Mouse (Mus musculus) layer of hippocampus, adult 11-12 months (tissue): Measurements from ENCODE around the gene Igfbp5.

ENCODE experiments used
- DNase-seq: peaks from one replicate; pipeline ENCODE4 v3.0.0; 2022; ENCODE audit warnings: low spot score

The Igfbp5 gene

DNA sequence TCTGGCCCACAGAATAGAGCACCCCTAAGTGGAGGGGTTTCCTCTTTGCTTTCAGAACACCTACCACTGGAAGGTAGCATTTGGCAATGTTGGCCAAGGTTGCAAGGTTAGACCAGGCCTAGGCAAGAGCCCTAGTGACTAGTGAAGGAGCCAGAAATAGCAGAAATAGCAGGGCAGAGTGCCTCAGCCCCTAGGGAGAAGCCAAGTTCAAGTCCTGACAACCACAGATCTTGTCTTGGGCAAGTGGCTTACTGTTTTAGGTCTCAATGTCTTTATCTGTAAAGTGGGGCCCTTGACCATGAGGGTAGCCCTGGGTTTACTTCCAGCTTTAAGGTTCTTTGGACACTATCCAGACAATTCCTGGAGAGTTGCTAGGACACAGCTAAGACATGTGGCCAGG lies 5.4 kb downstream of the Igfbp5 start:
- DNase-seq: no peak

DNA sequence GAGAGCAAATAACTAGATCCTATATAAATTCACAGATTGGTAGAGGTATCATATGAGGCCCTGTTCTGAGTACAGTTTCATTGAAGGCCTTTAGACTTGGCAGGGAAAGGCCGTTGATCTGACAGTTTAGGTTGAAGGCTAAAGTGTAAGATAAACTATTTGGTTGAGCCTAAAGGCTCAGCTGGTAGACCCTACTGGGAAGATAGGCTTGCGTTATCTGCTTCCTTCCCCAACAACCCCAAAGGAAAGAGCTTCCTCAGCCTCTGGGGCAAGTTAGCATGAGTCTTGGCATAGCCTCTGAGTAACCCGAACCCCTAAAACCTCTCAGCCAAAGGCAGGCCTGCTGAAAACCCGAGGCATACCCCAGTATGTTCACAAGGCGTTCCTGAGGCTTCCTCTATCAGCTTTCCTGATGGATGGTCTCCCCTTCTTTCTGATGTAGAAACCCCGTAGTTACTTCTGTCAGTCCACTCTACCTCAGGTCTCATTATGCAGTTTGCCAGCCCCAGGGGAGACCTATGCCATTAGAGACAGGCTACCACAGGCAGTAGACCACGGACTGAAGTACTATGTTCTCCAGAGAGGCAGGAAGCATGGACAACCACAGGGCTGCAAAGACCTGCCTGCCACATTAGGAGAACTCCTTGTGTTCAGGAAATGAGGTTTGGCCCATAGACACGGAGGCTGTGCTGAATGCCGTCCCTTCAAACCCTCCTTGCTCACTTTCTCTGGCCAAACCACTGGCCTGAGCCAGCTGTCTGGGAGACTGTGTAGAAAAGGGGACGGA lies 6.1 kb downstream of the Igfbp5 start:
- no peak for DNase-seq

DNA sequence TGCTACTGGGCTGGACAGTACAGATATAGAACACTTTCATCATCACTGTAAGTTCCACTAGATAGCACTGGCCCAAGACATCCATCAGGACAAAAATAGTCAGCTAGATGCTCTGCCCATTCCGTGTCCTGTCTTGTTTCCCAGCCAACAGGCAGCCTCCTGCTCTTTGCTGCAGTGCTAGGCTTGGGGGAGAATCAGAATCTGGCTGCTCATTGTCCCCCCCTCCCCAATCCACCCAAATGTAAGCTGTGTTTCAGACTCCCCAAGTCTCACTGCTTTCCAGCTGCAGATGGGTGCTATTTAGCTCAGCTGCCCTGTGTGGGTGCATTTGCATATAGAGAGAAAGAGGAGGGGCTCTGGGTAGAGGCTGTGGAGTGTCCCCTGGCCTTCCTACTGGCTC lies 7.3 kb downstream of the Igfbp5 start:
- no peak for DNase-seq

DNA sequence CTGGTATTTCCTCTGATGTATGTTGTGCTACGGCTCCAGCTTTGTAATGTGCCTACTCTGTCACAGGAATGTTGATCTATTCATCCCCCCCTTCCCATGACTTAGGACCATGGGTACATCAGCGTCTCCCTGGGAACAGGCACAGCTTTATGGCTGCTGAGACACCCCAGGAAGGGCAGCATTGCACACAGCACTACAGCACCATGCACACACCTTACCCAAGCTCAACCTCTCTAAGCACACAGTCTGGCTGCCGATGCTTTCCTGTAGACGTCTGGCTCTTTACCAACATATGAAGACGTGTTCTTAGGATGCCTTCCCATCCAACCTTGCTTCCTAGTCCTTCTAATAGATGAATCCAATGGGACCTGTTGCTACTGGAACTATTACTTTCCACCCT lies 8.3 kb downstream of the Igfbp5 start:
- no peak for DNase-seq

DNA sequence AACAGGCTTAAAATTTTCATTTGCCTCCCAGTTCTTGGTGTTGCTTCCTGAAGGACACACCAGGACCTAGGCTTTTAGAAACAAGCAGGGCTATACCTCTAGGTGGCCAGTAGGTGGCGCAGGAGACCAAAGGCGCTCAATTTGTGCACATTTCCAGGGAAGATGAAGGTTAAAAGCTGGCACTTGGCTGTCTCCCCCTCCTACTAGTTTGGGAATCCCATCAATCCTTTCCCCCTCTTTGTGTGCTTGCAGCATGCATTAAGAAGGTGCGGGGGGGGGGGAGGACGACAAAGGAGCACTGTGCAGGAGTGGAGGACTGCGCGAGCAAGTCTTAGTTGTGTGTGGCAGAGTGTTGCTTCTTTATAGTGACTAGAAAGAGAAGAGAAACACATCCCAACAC lies 8.8 kb downstream of the Igfbp5 start:
- DNase-seq: no peak

DNA sequence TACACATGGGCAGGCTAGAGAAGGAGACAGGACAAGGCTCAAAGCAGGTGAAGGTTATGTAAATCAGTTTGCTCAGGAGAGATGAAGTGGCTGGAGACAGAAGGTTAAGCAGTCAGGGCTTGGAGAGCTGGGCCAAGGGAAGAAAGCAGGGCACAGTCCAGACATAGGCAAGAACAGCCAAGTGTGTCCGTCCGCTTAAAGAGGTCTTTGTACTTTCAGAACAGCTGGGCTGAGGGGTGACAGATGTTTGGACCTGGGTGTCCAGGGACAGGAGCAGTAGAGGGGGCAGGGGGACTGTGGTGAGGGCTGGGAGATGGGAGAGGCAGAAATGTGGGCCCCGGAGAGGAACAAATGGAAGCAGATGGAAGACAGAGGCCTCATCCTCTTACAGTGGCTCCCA lies 10.4 kb downstream of the Igfbp5 start:
- no peak for DNase-seq

DNA sequence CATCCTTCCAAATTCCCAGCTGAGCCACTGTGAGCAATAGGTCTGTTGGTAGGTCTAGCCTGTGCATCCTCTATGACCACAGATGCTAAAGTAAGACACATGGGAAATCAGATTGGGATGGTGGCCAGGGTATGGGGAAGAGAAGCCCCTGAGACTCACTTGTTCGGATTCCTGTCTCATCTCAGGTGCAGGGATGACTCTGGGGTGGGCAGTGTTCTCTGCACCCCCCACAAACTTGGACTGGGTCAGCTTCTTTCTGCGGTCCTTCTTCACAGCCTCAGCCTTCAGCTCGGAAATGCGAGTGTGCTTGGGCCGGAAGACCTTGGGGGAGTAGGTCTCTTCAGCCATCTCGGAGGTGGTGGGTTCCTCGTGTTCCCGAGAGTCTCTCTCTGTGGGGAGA lies 11.0 kb downstream of the Igfbp5 start:
- no peak for DNase-seq

DNA sequence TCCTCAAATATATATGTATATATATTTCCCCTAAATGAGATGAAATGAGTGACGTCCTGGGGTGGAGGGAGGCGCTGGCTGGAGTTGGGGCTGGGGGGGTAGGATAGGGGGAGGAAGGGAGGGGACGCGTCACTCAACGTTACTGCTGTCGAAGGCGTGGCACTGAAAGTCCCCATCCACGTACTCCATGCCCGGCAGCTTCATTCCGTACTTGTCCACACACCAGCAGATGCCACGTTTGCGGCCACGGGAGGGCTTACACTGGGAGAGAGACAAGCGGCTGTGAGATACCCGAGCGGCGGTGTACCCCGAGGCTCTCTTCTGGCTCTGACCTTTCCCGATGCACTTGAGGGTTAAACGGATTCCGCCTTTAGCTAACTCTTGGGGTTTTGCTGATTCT lies 12.4 kb downstream of the Igfbp5 start:
- no peak for DNase-seq

DNA sequence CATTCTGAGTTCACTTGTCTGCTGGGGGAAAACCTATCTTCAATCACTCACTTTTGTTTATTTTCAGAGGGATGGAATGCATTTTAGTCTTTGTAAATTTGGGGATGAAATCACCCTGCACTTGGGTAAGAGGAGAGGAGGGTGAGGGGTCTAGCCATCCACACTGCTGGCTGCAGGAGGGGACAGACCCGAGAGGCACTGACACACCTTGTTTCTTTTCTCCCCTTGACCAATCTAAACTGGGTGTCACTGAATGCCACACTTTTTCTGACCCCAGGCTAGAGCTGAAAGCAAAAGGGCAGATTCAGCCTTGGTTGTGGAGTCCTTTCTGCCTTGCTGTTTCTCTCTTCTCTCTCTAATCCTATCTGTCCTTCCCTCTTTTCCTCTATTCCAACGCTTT lies 13.0 kb downstream of the Igfbp5 start:
- no peak for DNase-seq

DNA sequence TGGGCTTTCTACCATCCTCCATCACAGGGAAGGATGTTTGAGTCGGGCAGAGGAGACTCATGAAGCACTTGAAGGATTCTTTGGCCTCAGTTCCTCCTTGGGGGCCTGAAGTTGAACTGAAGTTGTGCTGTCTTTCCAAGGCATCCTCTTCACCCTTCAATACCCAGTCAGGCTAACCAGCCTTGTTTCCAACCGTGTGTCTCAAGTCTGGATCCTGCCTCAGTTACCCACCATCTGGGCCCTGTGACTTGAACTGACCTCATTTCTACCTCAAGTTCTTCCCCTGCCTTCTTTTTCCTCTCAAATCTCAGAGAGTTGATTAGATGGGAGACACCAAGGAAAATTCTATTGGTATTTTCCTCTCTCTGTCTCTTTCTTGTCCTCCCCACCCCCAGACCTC lies 14.2 kb downstream of the Igfbp5 start:
- DNase-seq: no peak

DNA sequence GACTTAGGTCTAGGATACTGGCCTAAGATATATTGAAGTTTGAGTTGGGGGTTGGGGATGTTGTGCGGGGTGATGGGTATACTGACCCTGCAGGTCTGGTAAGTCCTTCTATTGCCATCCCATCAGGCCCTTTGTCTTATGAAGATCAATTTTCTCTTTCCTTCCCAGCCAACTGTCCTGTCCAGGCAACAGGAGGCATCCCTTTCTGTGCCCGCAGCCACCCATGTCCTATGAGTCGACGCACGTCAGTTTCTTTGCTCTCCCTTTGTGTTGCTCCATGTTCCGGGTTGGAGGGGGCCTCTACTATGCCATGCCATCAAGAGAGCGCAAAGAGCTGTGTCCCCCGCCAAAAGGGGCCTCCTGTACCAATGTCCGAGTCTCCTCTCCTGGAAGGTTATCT lies 14.7 kb downstream of the Igfbp5 start:
- no peak for DNase-seq

DNA sequence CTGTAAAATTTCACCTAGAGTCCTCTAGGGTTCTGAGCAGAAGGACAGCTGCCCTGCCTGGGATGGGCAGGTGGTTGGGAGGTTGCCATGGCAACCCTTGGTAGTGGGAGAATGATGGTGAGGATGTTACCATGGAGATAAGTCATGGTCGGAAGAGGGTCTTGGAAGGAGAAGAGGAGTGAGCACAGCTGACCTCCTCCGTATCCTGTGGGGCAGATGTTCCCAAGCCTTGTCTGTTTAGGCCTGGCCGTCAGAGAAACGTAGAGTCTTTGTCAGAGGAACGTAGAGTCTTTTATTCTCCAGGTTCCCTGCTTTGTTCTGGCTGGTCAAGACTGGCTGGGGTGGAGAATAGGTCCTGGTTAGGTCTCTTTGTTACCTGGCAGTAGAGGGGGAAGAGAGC lies 15.8 kb downstream of the Igfbp5 start:
- DNase-seq: no peak

DNA sequence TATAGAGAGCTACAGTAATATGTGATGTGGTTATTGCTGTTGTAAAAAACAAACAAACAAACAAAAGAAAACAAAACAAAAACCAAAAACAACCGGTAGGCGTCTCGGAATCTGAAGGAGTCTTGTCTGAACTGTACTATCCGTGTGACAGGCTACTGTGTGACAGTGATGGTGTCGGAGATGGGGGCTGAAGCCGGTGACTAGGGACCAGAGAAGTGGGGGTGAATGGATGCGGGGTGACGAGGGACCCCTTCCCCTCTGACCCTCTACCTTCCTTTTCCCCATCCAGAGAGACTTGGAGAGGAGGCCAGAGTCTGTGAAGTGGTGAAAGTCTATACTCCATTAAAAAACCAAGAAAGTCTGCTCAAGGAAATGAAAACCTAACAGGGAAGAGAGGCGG lies 16.4 kb downstream of the Igfbp5 start:
- DNase-seq: no peak

DNA sequence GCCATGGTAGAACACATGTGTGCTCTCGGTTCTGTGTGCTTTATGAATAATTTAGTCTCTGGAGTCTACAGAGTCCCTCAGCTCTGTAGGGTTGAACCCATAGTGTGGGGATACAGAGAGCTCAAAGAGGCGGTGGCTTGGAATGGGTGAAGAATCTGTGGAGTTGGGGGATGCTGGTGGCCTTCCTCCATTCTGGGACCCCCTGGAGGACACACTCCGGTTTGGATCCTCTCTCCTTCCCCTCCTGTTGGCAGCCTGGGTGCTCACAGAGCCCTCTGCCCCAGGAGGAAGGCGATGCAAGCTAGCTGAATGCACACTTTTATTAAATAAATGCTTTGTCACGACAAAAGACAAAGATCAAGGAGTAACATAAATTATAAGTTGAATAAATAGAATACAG lies 17.1 kb downstream of the Igfbp5 start:
- DNase-seq: no peak

DNA sequence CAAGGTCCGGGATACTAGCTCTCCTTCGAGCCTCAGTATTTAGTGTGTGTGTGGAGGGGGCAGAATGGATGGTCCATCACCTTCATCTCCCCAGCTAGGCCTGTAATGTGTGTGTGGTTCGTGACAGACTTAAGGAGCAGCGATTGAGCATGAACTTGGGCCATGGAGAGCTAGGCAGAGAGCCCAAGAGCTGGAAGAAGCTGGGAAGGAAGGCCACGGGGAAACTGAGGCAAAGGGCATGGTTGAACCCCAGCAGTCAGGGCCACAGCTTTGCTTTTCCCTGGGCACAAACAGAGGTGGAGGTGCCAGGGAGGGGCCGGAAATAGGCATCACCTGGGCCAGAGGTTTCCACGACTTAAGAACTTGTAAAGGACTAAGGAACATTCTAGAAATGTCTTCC lies 17.5 kb downstream of the Igfbp5 start:
- no peak for DNase-seq

DNA sequence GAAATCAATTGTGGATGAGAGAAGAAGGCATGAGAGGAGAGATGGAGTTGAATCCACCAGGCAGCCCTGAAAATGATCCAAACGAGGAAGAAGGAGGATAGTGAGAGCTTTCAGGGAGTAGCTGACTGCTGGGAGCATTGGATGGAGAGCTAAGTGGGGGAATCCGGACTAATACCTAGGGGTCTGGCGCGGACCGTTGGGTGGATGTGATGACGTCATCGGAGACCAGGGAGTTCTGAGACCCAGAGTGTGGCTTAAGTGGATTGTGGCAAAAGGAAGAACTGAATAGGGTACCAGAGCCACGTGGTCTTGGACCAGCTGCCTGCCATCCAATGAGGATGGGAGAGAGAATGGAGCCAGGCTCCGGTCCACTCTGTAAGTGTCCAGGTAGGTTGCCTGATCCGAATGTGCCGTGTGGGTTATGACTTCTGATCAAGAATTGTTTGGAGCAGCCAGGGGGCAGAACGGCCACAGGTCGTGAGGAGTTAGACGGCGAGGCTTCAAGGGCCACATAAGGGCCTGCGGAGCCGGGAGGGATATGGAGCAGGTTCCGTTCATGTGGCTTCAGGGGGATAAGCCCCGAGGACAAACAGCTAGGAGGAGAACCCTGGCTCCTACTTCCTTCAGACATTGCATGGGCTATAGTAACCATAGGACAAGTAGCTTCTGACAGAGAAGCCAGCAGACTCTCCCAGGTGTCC lies 18.3 kb downstream of the Igfbp5 start:
- no peak for DNase-seq

DNA sequence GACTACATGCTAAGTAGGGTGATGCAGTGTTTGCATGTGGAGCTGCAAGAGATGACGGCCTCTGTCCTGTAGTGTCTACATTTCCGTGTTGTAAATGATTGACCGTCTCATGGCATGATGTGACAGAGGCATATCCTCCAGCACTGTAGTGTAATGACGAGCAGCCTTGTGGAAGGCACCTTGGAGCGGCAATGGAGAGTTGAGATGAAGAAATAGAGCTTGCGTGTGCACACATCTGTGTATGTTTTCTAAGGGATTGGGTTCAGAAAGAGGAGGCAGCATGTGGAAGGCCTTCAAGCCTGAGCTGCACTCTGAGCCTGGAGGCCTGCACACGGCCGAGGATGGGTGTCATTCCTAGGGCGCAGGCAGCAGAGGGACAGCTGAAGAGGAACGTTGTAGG lies 19.0 kb downstream of the Igfbp5 start:
- no peak for DNase-seq

DNA sequence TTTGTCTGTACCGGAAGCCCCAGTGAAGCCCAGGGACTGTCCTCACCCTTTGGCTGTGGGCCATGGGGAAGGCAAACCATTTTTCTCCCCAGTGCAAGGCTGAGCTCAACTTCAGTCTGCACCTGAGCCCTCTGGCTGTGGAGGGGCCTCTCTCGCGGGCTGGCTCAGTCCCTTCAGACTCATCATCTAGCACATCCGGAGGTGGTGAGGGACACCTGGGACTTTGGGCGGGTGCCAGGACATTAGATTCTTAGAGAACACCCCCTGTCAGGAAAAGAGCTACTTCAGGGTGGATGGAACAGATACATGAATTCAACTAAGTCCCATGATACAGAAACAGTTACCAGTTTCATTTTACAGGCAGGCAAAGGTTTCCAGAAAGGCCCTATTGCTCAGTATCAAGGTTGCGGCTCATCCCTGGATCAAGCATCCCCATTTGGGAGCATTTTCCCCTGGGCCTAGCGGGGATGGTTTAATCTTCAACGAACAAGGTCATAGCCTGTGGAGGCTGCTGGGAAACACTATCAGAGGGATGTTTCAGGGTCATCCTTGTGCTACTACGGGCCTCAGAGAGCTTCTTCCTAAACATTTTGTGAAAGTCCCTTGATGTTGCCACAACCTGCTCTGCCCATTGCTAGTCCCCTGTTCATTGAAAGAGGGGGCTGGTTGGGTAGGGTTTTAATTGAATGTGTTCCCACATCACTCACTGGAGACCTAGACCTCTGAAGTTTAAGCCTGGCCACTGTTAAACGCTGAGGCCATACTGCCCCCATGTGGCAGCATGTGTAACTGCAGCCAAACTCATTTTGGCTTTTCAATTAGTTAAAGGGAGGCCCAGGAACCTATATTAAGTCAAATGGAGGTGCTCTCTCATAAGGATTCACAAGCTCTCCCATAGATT lies 20.1 kb downstream of the Igfbp5 start:
- DNase-seq: no peak

DNA sequence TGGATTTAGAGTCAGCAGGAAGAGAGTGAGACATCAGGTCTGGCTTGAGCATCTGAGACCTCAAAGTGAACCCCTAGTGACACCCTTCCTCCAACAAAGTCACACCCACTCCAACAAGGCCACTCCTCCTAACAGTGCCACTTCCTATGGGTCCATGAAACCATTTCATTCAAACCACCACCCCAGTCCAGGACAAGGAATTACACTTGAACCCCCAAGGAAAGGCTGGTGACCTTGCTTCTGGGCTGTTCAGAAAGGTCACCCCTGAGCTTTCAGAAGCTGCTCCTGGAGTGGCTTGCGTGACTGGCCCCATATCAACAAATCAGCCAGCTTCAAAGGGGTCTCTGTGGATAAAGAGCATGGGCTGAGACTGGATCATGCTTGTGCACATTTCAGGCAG lies 20.9 kb downstream of the Igfbp5 start:
- no peak for DNase-seq

DNA sequence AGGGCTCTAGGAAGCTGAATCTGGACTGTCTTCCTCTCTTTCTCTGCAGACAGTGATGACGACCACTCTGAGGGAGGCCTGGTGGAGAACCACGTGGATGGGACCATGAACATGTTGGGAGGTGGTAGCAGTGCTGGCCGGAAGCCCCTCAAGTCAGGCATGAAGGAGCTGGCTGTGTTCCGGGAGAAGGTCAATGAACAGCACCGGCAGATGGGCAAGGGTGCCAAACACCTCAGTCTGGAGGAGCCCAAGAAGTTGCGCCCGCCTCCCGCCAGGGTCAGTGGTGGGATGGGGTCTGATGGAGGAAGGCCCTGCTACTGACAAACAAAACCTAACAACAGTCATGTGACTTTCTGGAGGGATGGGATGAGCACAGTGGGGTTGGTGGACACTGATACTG lies 25.6 kb downstream of the Igfbp5 start:
- DNase-seq: no peak

DNA sequence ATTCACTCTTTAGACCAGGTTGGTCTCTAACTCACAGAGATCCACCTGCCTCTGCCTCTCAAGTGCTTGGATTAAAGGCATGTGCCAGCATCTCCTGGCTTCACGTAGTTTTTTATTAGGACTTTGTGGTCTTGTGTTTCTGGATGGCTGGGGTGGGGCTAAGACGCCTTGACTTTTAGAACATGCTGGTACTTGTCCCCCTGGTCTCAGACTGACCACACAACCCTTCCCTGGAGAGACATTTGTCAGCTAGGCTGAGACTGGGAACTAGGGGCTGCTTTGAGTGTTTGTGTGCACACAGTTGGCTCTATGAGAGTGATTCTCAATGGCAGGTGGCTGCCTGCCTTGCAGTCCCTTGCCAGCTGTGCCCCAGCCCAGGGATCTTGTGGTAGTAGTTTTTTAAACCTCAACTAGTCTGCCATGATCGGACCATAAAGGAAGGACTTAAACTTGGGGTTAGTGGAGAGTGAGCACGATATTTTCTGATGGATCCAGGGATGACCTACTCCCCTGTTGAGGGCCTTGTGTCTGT lies 26.8 kb downstream of the Igfbp5 start:
- DNase-seq: no peak

DNA sequence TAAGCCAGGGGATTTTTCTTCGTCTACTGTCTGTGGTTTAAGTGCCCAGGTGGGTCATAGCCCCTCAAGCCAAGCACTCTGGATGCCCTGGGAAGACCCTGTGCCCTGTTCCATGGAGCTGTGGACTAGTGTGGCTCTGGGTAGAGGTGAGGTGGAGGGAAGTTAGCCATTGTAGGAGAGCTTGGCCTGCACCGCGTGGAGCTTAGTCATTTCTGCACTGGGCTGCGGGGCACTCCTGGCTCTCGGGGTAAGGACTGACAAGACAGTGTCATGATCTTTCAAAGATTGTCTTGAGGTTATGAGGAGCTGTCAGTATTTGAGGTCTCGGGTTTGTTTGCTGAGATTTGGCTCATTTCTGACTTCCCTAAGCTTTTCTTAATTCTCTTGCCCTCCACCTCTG lies 30.0 kb downstream of the Igfbp5 start:
- DNase-seq: no peak
